Mouse (Mus musculus) inflammation-experienced regulatory T-cells, adult 6 months (primary cell): ENCODE measurements around the gene Kcnc3. TPM values are rescaled to one million over a fixed set of nuclear protein-coding genes. Genes with fewer than 3 reads are reported as not detected.

Experiments used
- ATAC-seq: one replicate; pipeline ENCODE4 v1.8.0; 2017
- polyA plus RNA-seq, 3 experiments: library from polyadenylated mRNA; unstranded; fragments of 100-300 nt; shearing (Covaris generic); gene quantifications; one replicate each; pipeline ENCODE4 v1.2.1; 2017

Kcnc3 gene
- polyA plus RNA-seq, 3 experiments from 2014 or later: not detected

- ATAC-seq: no peak
These were observed 18.7 kb upstream of the Kcnc3 start for GRCm38 (mm10) chr7:44571811-44572210.

- no peak for ATAC-seq
These were observed 18.2 kb upstream of the Kcnc3 start, which contains the start of gene Napsa for GRCm38 (mm10) chr7:44572213-44572701. Gene Napsa, plus strand, starts transcription at chr7:44572380.

DNA sequence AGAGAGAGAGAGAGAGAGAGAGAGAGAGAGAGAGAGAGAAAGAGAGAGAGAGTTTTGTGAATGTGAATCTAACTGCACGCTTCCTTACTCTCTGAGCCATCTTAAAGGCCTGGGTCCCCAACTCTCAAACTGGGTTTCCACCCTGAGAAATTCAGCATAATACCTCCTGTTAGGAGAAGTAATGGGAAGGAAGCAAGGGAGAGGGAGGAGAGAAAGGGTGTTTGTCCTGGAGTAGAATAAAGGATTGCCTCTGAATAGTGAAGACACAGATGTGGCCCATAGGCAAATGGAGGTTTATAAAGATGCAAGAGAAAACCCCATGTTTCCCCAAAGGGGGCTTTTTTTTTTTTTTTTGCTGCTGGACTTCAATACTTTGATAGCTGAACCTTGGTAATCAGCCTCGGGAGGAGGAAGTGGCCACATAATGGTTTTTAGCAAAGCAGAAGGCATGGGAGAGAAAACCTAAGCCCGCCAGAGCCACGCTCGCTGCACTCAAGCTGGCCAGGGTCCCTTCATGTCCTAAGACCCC is 17.4 kb upstream of the Kcnc3 start:
- ATAC-seq: no peak

DNA sequence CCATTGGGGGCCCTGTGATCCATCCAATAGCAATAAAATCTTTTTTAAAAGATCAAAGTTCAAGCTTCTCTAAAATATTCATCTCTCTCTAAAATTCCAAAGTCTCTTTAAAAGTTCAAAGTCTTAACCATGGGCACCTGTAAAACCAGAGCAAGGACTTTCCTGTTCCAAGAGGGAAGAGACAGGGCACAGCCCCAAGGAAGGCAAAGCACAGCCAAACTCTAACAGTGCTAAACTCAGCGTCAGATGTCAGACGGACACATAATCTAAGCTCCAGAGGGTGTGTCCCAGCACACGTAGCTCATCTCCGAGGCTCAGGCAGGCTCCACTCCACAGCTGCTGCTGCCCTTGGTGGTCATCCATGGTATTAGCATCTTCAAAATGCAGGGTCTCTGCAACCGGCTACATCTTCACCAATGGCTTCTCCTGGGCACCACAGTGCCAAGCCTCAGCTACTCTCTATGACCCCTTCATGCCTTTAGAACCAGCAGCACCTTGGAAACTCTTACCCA is 14.1 kb upstream of the Kcnc3 start:
- no peak for ATAC-seq

- ATAC-seq: no peak
These were observed 8.8 kb upstream of the Kcnc3 start for GRCm38 (mm10) chr7:44581637-44582036.

- no peak for ATAC-seq
These were observed 7.8 kb upstream of the Kcnc3 start for GRCm38 (mm10) chr7:44582709-44583108.

DNA sequence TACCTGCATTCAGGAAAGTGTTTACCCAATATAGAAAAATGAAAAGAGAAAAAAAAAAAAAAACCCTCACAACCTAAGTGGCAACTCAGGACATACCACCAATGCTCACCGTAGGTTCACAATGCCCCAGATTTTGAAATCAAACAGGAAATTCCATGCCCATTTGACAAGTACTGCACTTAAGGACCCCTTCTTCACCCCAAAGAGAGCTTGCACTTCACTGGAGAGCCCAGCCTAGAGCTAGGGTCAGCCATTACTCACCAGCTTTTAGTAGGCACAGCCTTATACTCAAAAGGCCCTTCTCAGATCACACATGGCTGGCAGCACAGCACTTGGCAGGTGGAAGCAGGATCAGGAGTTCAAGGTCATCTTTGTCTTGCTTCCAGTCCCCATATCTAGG is 7.3 kb upstream of the Kcnc3 start:
- no peak for ATAC-seq

- ATAC-seq: no peak
These were observed 6.1 kb upstream of the Kcnc3 start for GRCm38 (mm10) chr7:44584265-44584804.

- no peak for ATAC-seq
These were observed 5.5 kb upstream of the Kcnc3 start for GRCm38 (mm10) chr7:44584921-44585320.

- ATAC-seq: no peak
These were observed 4.9 kb upstream of the Kcnc3 start for GRCm38 (mm10) chr7:44585606-44586005.

GRCm38 (mm10) chr7:44586518-44586917 is 3.9 kb upstream of the Kcnc3 start:
- ATAC-seq: no peak

GRCm38 (mm10) chr7:44586930-44587329 is 3.5 kb upstream of the Kcnc3 start:
- no peak for ATAC-seq

DNA sequence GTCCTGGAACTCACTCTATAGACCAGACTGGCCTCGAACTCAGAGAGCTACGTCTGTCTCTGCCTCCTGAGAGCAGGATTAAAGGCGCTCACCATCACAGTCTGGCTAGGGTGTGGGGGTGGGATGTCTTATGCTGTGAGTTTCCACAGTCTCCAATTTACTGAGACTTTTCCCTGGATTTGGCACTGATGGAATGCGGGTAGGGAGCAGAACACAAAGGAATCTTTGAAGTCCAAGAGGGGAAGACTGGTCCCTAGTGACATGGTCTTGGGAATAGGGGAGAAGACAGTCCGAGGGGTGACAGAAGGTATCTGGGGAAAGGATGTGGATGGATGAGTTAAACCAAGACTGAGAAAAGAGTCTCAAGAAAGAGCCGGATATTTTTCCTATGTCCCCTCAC is 2.8 kb upstream of the Kcnc3 start:
- ATAC-seq: no peak

- ATAC-seq: no peak
These were observed 2.1 kb upstream of the Kcnc3 start for GRCm38 (mm10) chr7:44588338-44588737.

DNA sequence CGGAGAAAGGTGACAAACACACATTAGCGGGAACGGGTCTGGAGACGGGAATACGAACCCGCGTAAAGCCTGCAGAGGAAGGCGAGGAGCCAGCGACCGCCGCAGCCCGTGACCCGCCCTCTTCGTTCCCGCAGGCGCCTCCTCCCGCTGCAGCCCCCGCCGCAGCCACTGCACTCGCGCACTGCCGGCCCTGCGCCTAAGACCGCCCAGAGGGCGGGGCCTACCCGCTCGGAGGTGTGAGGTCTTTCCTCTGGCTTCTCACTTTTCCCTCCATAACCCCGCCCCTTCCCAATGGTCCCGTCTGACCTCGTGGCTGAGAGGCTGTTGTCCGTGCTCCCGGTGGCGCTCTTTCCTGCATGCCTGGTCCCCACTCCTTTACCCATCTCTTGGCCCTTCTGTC is 1.3 kb upstream of the Kcnc3 start:
- ATAC-seq: no peak

GRCm38 (mm10) chr7:44589946-44590345 is 518 bp upstream of the Kcnc3 start:
- no peak for ATAC-seq

GRCm38 (mm10) chr7:44591348-44592116 is 1.1 kb downstream of the Kcnc3 start:
- ATAC-seq: no peak

DNA sequence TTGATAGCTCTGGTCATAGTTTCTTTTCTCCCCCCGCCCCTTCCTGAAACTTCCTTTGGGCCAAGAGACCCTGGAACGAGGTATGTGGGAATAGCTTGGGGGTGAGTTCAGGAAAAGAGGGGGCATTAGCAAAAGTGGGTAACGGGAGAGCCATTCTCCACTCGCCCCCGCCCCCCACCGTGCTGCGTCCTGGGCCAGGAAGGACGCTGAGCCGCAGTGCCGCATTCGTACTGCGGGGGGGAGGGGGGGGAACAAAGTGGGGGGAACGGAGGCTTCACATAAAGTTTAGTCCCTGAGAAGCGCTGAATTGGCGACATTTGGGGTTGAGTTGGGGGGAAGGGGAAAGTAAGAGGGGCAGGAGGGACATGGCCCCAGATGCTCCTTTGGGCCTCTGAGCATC is 2.6 kb downstream of the Kcnc3 start:
- no peak for ATAC-seq

DNA sequence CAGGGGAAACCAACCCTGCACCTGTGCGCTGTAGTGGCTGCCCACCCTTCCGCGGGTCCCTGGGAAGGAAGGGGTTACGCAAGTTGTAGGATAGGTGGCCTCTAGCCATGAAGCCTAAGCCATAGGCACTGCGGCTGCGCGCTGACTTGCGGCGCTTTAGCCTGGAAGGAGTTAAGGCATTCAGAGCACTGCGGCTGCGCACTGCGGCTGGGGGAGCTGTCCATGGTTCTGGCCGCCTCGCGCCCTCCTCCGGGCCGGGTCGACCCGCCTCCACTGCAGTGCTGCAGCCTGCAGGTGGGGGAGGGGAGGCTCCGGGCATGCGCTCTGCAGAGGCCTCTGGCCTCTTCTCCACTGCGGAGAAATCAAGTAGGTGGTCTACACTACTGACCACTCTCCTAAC is 3.3 kb downstream of the Kcnc3 start:
- no peak for ATAC-seq

GRCm38 (mm10) chr7:44594291-44594690 is 3.8 kb downstream of the Kcnc3 start:
- ATAC-seq: no peak

DNA sequence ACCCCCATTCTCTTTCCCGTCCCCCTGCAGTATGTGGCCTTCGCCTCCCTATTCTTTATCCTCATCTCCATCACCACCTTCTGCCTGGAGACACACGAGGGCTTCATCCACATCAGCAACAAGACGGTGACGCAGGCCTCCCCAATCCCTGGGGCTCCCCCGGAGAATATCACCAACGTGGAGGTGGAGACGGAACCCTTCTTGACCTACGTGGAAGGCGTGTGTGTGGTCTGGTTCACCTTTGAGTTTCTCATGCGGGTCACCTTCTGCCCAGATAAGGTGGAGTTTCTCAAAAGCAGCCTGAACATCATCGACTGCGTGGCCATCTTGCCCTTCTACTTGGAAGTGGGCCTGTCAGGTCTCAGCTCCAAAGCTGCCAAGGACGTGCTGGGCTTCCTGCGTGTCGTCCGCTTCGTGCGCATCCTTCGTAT is 4.7 kb downstream of the Kcnc3 start:
- ATAC-seq: no peak

- no peak for ATAC-seq
These were observed 5.6 kb downstream of the Kcnc3 start for GRCm38 (mm10) chr7:44596051-44596450.

GRCm38 (mm10) chr7:44596996-44597538 is 6.6 kb downstream of the Kcnc3 start:
- ATAC-seq: no peak

- ATAC-seq: no peak
These were observed 7.2 kb downstream of the Kcnc3 start for GRCm38 (mm10) chr7:44597666-44598065.
